Mouse (Mus musculus) heart, embryonic 15.5 days (tissue): ENCODE measurements around the gene St6gal1. TPM values are rescaled to one million over a fixed set of nuclear protein-coding genes. Genes with fewer than 3 reads are reported as not detected.

ENCODE experiments used
- ATAC-seq: fragments of 200-750 bp; cut with Nextera tagmentation; replicated peaks from 2 replicates; pipeline ENCODE4 v1.8.0; 2017; ENCODE audit warnings: low read depth, moderate TSS enrichment; ENCODE audit not compliant: insufficient number of reproducible peaks, insufficient read depth, low FRiP score
- H3K27ac ChIP-seq: fragments of 300-500 bp; sonication (generic); 2 replicates; pipeline ENCODE4 v1.5.1; 2015; ENCODE audit warnings: mild to moderate bottlenecking, inconsistent platforms
- H3K27me3 ChIP-seq: fragments of 300-500 bp; sonication (generic); 2 replicates; pipeline ENCODE4 v1.6.1; 2015; ENCODE audit warnings: inconsistent platforms
- H3K36me3 ChIP-seq: fragments of 300-500 bp; sonication (generic); 2 replicates; pipeline ENCODE4 v1.6.1; 2015; ENCODE audit warnings: mild to moderate bottlenecking, inconsistent platforms
- H3K4me1 ChIP-seq: fragments of 300-500 bp; sonication (generic); replicated peaks from 2 replicates; pipeline ENCODE4 v1.6.1; 2015; ENCODE audit warnings: inconsistent platforms
- H3K4me2 ChIP-seq: fragments of 300-500 bp; sonication (generic); 2 replicates; pipeline ENCODE4 v1.6.1; 2015; ENCODE audit warnings: inconsistent platforms, mild to moderate bottlenecking, moderate library complexity
- H3K4me3 ChIP-seq: fragments of 300-500 bp; sonication (generic); 2 replicates; pipeline ENCODE4 v1.5.1; 2015; ENCODE audit warnings: mild to moderate bottlenecking, inconsistent platforms
- H3K9ac ChIP-seq: fragments of 300-500 bp; sonication (generic); 2 replicates; pipeline ENCODE4 v1.6.1; 2015; ENCODE audit warnings: mild to moderate bottlenecking, inconsistent platforms
- H3K9me3 ChIP-seq: fragments of 300-500 bp; sonication (generic); replicated peaks from 2 replicates; pipeline ENCODE4 v1.6.1; 2016; ENCODE audit warnings: inconsistent platforms
- WGBS: fragments of 180-500 bp; shearing (Covaris S2); methylation state at CpG from one replicate; pipeline ENCODE4 v1.1.7; 2015; ENCODE audit warnings: mixed read lengths; 5-methylcytosine and 5-hydroxymethylcytosine counted together
- polyA plus RNA-seq: library from polyadenylated mRNA; unstranded; fragments of >200 nt; fragmentation: Nextera tagmentation; extraction: Ambion mirVana; gene quantifications from 2 replicates; pipeline ENCODE4 v1.2.1, GENCODE M21; 2015

St6gal1 gene
- polyA plus RNA-seq, 1 experiment from 2014 or later, result 14.8 TPM

DNA sequence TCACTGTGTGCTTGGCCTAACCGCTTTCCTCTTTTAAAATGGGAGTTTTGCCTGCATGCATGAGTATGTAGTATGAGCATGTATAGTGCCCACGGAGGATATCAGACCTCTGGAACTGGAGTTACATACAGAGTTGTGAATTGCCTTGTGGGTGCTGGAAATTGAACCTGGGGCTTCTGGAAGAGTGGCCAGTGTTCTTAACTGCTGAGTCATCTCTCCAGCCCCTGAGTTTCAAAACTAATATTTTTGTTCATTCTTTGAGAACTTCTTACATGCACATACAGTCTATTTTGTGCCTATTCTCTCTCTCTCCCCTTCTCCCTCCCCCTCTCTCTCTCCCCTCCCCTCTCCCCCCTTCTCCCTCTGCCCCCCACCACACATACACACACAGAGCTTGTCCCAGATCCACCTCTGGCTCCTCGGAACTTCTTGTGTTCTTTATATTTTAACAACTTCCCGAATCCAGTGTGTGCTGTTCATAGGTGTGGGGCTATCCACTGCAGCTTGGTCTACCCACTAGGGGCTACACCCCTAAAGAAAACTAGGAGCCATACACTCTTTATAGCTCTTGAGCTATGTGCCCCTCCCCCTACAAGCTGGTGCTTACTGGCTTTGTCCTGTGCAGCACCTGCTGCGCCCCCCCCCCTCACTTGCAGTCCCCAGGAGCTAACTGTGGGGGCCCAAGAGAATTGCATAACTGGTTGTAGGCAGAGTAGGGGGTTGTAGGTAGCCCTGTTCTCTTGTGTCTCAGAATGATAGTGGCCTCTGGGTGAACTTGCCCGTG, 100.5 kb downstream of the St6gal1 start:
- H3K4me1 ChIP-seq, result peaks cover 13% of the 10 kb centered on the region
- H3K27me3 ChIP-seq, result no peaks in the 10 kb centered on the region
- H3K4me3 ChIP-seq, result no peak overlapping the region
- no peak overlapping the region for H3K9ac ChIP-seq
- 0 out of 2 replicates have a peak, but pooled peaks cover 7% of the 10 kb centered on the region for H3K36me3 ChIP-seq
- ATAC-seq, result no peak
- H3K9me3 ChIP-seq, result no peaks in the 10 kb centered on the region
- 79% methylated on average over 6 of the region's 6 CpGs for WGBS
- H3K27ac ChIP-seq, result no peak overlapping the region
- H3K4me2 ChIP-seq, result no peak overlapping the region

DNA sequence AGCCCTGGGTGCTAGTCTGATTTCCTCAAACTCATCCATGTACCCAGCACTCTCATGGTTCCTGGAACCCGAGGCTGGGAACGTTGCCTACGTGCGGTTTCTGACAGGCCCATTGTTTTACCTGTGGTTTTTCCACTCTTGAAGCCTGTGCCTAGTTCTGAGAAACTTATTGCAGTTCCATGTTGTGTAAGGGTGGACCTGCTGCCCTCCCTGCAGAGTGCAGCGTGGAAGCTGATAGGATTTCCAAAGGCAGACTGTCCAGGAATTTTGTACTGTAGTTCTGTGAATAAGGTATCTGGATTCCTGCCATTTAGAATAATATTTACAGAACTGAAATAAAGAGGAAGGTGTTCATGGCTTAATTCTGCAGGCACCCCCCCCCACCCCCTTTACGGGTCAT, 102.1 kb downstream of the St6gal1 start:
- H3K9me3 ChIP-seq, result no peaks in the 10 kb centered on the region
- no peak overlapping the region for H3K4me2 ChIP-seq
- H3K9ac ChIP-seq, result no peak overlapping the region
- H3K36me3 ChIP-seq, result 0 out of 2 replicates have a peak, but pooled peaks cover 3% of the 10 kb centered on the region
- H3K4me1 ChIP-seq, result peaks cover 13% of the 10 kb centered on the region
- H3K4me3 ChIP-seq, result no peak overlapping the region
- H3K27ac ChIP-seq, result no peak overlapping the region
- no peaks in the 10 kb centered on the region for H3K27me3 ChIP-seq
- WGBS, result 82% methylated on average over 6 of the region's 6 CpGs
- ATAC-seq, result no peak

DNA sequence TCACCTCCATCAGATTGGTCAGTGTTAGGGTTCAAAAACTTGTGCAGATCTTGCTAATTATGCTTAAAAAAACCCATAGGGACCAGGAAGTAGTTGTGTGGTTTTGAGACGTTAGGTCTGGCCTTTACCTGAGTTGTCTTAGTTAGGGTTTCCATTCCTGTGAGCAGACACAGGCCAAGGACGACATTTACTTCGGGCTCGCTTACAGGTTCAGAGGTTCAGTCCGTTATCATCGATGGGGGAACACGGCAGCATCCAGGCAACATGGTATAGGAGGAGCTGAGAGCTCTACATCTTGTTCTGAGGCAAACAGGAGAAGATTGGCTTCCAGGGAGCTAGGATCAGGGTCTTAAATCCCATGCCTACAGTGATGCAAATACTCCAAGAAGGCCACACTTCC, 102.7 kb downstream of the St6gal1 start:
- ATAC-seq, result no peak
- Histone ChIP-seq H3K27me3 (no peaks in the 10 kb centered on the region), H3K9me3 (no peaks in the 10 kb centered on the region), H3K27ac (no peak overlapping the region), H3K4me1 (peaks cover 18% of the 10 kb centered on the region), H3K4me3 (no peak overlapping the region), H3K4me2 (no peak overlapping the region), H3K9ac (no peak overlapping the region), H3K36me3 (no peaks in the 10 kb centered on the region)
- WGBS, result 87% methylated on average over 7 of the region's 7 CpGs

DNA sequence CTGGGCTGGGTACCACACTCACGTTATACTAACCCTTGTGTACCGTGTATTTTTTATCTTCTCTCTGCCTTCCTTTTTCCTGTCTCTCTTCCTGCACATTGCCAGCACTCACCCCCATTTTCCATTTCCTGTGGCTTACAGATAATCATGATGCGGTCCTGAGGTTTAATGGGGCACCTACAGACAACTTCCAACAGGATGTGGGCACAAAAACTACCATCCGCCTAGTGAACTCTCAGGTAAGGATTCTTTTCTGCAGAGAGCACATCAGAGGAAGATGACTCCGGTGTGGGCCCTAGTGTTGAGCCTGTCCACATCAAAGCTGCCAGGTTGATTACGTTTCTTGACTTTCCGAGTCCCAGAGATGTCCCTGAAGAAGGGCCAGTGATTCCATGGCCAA, 103.7 kb downstream of the St6gal1 start:
- Histone ChIP-seq H3K4me1 (peaks cover 15% of the 10 kb centered on the region), H3K9me3 (no peaks in the 10 kb centered on the region), H3K27me3 (no peaks in the 10 kb centered on the region), H3K4me3 (no peak overlapping the region), H3K4me2 (no peak overlapping the region), H3K36me3 (no peaks in the 10 kb centered on the region), H3K9ac (no peak overlapping the region), H3K27ac (no peak overlapping the region)
- WGBS, result 67% methylated on average over 7 of the region's 7 CpGs
- ATAC-seq, result no peak

DNA sequence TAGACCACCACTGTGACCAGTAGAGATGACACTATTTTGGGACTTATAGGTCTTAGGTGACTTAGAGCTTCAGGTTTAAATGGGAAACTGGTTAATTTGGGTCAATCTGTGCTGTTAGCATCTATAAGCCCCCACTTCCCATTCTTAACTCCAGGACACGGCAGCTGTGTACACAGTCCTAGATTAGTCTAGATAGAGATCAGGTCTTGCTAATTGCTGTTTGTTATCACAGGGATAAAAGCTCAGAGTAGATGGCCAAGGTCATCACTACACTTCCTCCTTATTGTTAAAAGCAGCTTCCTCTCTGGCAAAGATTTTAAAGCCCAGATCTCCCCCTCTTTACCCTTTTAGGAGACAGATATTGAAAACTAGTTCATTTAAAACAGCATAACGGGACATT, 107.6 kb downstream of the St6gal1 start:
- H3K9ac ChIP-seq, result no peak overlapping the region
- WGBS, result 64% methylated on average over 2 of the region's 2 CpGs
- no peak; the same call in 1 of the 2 replicates for ATAC-seq

DNA sequence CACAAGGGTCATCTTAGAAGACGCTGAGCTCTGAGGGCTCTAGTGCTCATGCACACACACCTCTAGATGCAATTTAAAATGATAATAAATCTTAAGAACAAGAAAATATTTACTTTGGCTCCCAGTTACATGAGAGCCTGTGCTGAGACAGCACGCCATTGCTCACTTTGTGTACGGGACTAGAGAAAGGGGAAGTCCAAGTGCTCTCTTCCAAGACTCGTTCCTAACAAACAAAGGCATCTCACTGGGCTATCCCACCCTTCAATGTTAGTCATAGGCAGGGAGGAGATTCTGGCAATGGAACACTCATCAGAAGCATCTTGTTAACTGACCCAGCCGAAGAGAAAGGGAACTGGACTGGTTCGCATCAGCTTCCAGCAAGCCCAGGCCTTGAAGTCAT, 108.1 kb downstream of the St6gal1 start:
- WGBS, result 68% methylated on average over 6 of the region's 6 CpGs
- Histone ChIP-seq H3K9ac (no peak overlapping the region), H3K4me2 (no peak overlapping the region), H3K4me3 (no peak overlapping the region), H3K36me3 (no peaks in the 10 kb centered on the region), H3K27me3 (no peaks in the 10 kb centered on the region), H3K27ac (no peak overlapping the region), H3K4me1 (0 out of 2 replicates have a peak, but pooled peaks cover 13% of the 10 kb centered on the region), H3K9me3 (no peaks in the 10 kb centered on the region)
- ATAC-seq, result no peak

More for the DNA sequence above, 107.6 kb downstream of the St6gal1 start:
- no peaks in the 10 kb centered on the region for H3K27me3 ChIP-seq
- H3K36me3 ChIP-seq, result no peaks in the 10 kb centered on the region
- no peaks in the 10 kb centered on the region for H3K9me3 ChIP-seq
- 0 out of 2 replicates have a peak, but pooled peaks cover 13% of the 10 kb centered on the region for H3K4me1 ChIP-seq
- H3K4me2 ChIP-seq, result no peak overlapping the region
- H3K4me3 ChIP-seq, result no peak overlapping the region
- H3K27ac ChIP-seq, result no peak overlapping the region

DNA sequence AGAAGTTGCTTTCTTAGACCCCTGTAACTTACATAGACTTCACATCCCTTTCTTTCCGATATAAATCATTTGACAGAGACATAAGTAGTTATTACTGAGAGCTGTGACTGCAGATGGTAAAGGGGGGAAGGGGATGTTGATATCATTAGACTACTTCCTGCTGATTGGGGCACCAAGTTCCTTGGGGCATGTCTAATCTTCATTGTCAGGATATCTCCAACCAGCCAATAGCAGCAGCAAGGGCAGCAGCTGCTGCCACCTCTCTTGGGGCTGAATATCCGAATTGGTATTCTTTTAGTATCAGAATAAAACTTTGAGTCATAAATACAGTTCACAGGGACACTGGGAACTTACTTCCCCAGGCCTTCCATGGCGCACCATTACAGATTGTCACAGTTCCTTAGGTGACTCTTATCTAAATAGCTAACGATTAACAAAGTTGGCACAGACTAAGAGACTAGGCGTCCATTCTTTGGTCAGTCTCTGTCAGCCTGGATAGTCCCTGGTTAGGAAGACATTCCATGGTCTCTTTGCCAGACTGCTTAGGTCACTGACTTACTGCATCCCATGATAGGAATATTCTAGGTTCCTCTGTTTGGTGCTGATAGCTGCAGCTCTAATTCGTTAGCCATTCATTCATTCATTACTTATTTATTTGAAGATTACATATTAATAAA, 109.5 kb downstream of the St6gal1 start:
- Histone ChIP-seq H3K9ac (no peak overlapping the region), H3K36me3 (no peaks in the 10 kb centered on the region), H3K27ac (no peak overlapping the region), H3K4me2 (no peak overlapping the region), H3K4me1 (0 out of 2 replicates have a peak, but pooled peaks cover 11% of the 10 kb centered on the region), H3K27me3 (no peaks in the 10 kb centered on the region), H3K4me3 (no peak overlapping the region), H3K9me3 (no peaks in the 10 kb centered on the region)
- ATAC-seq, result no peak
- 57% methylated on average over 6 of the region's 6 CpGs for WGBS

DNA sequence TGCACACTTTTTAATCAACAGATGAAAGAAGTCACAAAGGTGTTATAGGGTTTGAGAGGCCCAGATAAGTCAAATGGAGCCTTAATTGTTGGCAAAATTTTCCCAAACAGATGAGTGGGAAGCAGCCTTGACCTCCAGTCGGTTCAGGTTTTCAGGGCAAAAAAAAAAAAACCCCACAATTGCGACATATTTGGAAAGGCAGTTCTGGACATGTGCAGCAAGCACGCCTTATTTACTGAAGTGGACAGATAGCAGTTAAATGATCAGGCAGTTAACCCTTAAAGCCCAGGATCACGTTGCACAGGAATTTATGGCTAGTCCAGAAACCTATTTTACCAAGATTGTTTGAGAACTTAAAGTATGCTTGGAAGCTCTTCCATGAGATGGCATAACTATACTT, 112.8 kb downstream of the St6gal1 start:
- Histone ChIP-seq H3K4me1 (0 out of 2 replicates have a peak, but pooled peaks cover 5% of the 10 kb centered on the region), H3K4me2 (no peak overlapping the region), H3K9ac (no peak overlapping the region), H3K36me3 (0 out of 2 replicates have a peak, but pooled peaks cover 3% of the 10 kb centered on the region), H3K4me3 (no peak overlapping the region), H3K27me3 (no peaks in the 10 kb centered on the region), H3K27ac (no peak overlapping the region), H3K9me3 (no peaks in the 10 kb centered on the region)
- 52% methylated on average over 4 of the region's 4 CpGs for WGBS
- no peak for ATAC-seq

DNA sequence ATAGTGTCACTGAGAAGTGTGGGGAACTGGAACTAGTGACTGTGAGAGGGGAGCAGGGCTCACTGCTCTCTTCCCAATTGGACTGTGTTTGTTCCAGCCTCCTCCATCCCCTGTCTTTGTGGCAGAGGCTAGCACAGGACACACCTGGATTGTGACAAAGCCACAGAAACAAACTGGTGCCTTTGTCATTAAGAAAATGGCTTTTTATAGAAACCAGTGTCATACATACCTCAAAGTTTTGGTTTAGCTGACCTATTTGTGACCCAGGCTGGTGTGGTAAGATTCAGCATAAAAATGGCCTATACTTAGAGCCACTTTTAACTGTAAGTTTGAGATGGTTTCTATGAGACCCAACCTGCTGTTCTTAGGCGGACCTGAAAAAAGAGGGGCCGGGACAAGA, 116.7 kb downstream of the St6gal1 start:
- no peak overlapping the region for H3K4me3 ChIP-seq
- 0 out of 2 replicates have a peak, but pooled peaks cover 3% of the 10 kb centered on the region for H3K36me3 ChIP-seq
- H3K9me3 ChIP-seq, result no peaks in the 10 kb centered on the region
- 0 out of 2 replicates have a peak, but pooled peaks cover 2% of the 10 kb centered on the region for H3K4me1 ChIP-seq
- 96% methylated on average over 2 of the region's 2 CpGs for WGBS
- no peak overlapping the region for H3K9ac ChIP-seq
- H3K27ac ChIP-seq, result no peak overlapping the region
- no peak for ATAC-seq
- no peak overlapping the region for H3K4me2 ChIP-seq
- no peaks in the 10 kb centered on the region for H3K27me3 ChIP-seq

DNA sequence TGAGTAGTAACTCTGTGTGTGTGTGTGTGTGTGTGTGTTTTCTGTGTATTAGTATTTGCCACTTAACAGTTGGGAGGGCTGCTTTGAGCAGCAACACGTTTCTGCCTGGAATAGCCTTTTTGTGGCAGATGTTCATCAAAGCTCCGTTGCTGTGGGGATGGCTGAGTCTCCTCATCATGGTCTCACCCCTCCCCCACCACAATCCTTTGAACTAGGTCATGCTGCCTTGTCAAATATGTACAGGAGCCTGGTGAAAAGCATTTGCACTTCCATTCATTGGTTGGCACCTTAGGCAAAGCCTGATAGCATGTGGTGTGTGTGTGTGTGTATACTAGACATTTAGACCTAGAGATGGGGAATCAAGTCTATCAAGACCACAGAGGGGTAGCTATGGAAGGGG, 126.3 kb downstream of the St6gal1 start:
- Histone ChIP-seq H3K36me3 (no peaks in the 10 kb centered on the region), H3K4me1 (no peaks in the 10 kb centered on the region), H3K9me3 (no peaks in the 10 kb centered on the region), H3K4me2 (no peak overlapping the region), H3K27me3 (no peaks in the 10 kb centered on the region), H3K9ac (no peak overlapping the region), H3K4me3 (no peak overlapping the region), H3K27ac (no peak overlapping the region)
- 28% methylated on average over 2 of the region's 2 CpGs for WGBS
- no peak for ATAC-seq

DNA sequence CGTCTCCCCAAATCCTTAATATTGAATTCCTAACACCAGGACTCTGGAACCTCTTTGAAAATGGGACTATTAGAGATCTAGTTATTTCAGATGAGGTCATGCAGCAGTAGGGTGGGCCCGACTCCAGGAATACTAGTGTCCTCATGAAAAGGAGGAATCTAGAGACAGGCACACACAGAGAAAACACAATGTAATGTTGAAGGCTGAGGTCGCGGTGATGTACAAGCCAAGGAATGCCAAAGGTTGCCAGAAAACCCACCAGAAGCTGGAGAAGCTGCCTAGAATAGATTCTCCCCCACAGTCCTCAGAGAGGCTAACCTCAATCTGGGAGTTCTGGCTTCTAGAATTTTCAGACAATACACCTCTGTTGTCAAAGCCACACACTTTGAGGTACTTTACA, 136.5 kb downstream of the St6gal1 start:
- no peaks in the 10 kb centered on the region for H3K27me3 ChIP-seq
- no peak overlapping the region for H3K4me2 ChIP-seq
- H3K9me3 ChIP-seq, result no peaks in the 10 kb centered on the region
- ATAC-seq, result no peak
- H3K27ac ChIP-seq, result no peak overlapping the region
- 66% methylated on average over 4 of the region's 4 CpGs for WGBS
- no peak overlapping the region for H3K9ac ChIP-seq
- no peaks in the 10 kb centered on the region for H3K36me3 ChIP-seq
- H3K4me3 ChIP-seq, result no peak overlapping the region
- H3K4me1 ChIP-seq, result no peaks in the 10 kb centered on the region
